Mouse (Mus musculus) right cerebral cortex, adult 18-20 months (tissue): ENCODE measurements around the gene Syce3.

ENCODE experiments used
- DNase-seq: peaks from one replicate; pipeline ENCODE4 v3.0.0; 2022; ENCODE audit warnings: mixed read lengths

Syce3 gene

GRCm38 (mm10) chr15:89415282-89415681 lies 5.0 kb upstream of the Syce3 start:
- DNase-seq = no peak

- DNase-seq = no peak
Measured at GRCm38 (mm10) chr15:89406691-89407090, 3.6 kb downstream of the Syce3 start.

- DNase-seq = no peak
Measured at GRCm38 (mm10) chr15:89404831-89405623, 5.3 kb downstream of the Syce3 start.

- no peak for DNase-seq
Measured at GRCm38 (mm10) chr15:89402471-89402870, 7.8 kb downstream of the Syce3 start.

- DNase-seq = no peak
Measured at GRCm38 (mm10) chr15:89399716-89400115, 10.6 kb downstream of the Syce3 start.

GRCm38 (mm10) chr15:89398146-89398545 lies 12.2 kb downstream of the Syce3 start:
- no peak for DNase-seq

GRCm38 (mm10) chr15:89396883-89397282 lies 13.4 kb downstream of the Syce3 start:
- DNase-seq = no peak

GRCm38 (mm10) chr15:89390081-89390480 lies 20.2 kb downstream of the Syce3 start:
- DNase-seq = no peak

GRCm38 (mm10) chr15:89387127-89387526 lies 23.2 kb downstream of the Syce3 start:
- no peak for DNase-seq

- no peak for DNase-seq
Measured at GRCm38 (mm10) chr15:89384617-89385016, 25.7 kb downstream of the Syce3 start, which contains the start of gene Klhdc7b. Gene Klhdc7b, plus strand, starts transcription at chr15:89384917.

GRCm38 (mm10) chr15:89379429-89379828 lies 30.9 kb downstream of the Syce3 start:
- DNase-seq = no peak

GRCm38 (mm10) chr15:89378831-89379401 lies 31.4 kb downstream of the Syce3 start, which contains the start of gene Odf3b:
Gene Odf3b, minus strand, starts transcription at chr15:89379282.
- DNase-seq = no peak

GRCm38 (mm10) chr15:89377938-89378828 lies 32.1 kb downstream of the Syce3 start:
- no peak for DNase-seq

- no peak for DNase-seq
Measured at GRCm38 (mm10) chr15:89377362-89377761, 32.9 kb downstream of the Syce3 start.

- DNase-seq = no peak
Measured at GRCm38 (mm10) chr15:89376957-89377356, 33.3 kb downstream of the Syce3 start, which contains the start of gene Tymp. Gene Tymp, minus strand, starts transcription at chr15:89377039.

GRCm38 (mm10) chr15:89376040-89376439 lies 34.3 kb downstream of the Syce3 start:
- DNase-seq = no peak

- no peak for DNase-seq
Measured at GRCm38 (mm10) chr15:89374801-89375534, 35.3 kb downstream of the Syce3 start.

- DNase-seq = no peak
Measured at GRCm38 (mm10) chr15:89374340-89374739, 36.0 kb downstream of the Syce3 start.

GRCm38 (mm10) chr15:89373762-89374248 lies 36.5 kb downstream of the Syce3 start, which contains the start of gene Sco2:
Gene Sco2, minus strand, starts transcription at chr15:89373846.
- peak; percentile 91 for DNase-seq

GRCm38 (mm10) chr15:89373027-89373761 lies 37.1 kb downstream of the Syce3 start:
- DNase-seq = peak; percentile 85

- no peak for DNase-seq
Measured at GRCm38 (mm10) chr15:89372536-89372935, 37.8 kb downstream of the Syce3 start.
